Mouse (Mus musculus) kidney, postnatal 25 days (tissue): Measurements from ENCODE around the gene Gstm4.
A peak's percentile ranks its signal among the peaks of the same experiment; 100 is the strongest.
"Not testable (repeated sequence)": the region's sequence is repeated elsewhere in the genome, so short reads cannot be mapped to it uniquely, and the experiment has no call there.

Experiments used
- DNase-seq, 2 experiments: peaks; one replicate each; pipeline ENCODE4 v3.0.0; 2021; ENCODE audit warnings: mixed read lengths in 2 of 2

Gene Gstm4

DNA sequence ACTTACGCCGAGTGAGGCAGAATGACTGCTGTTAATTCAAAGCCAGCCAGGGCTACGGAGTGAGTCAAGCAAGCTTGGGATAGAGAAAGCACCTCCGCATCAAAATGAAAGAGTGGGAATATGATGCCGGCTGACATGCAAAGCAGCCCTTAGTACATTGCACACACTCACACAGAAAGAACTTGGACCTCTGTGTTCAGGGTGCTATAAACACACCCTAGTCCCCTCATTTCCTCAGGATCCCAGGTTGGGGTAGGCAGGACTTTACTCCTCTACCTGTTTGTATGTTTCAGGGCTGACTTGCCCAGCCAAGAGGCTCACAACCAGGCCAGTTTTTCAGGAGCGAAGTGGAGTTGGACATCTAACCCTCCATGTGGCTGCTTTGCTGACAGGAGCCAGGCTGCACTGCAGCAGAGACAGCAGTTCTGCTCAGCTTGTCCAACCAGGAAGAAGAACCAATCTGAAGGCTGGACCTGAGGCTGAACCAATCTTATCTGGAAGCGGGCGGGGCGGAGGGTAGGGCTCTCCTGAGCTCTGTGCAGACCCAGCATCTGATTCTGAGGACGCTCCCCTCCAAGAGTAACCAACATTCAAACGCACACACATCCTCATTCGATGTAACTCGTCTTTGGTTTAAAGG is 24.7 kb upstream of the Gstm4 start:
- peak; percentile 71 to 85 for DNase-seq

- no peak for DNase-seq
Observed at GRCm38 (mm10) chr3:108068826-108069225, 24.1 kb upstream of the Gstm4 start.

- DNase-seq, result peak; percentile 53 to 78
Observed at GRCm38 (mm10) chr3:108067370-108067934, 22.8 kb upstream of the Gstm4 start.

DNA sequence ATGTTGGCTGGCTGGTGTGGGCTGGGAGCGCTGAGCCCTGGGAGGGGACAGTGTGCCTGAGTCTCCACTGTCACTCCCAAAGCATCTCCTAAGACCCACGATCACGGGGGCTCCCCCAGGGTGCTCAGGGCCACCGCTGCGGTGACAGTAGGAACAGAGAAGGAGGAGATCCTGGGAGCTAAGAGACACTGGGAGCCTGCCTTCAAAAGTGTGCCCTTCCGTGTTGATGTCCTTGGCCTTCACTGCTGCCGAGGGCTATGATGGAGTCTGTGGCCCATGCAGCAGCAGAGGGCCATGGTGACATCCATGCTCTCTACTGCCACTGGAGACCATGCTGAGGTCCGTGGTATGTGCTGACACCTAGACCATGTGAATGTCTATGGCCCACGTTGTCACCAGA is 20.9 kb upstream of the Gstm4 start:
- no peak for DNase-seq

DNA sequence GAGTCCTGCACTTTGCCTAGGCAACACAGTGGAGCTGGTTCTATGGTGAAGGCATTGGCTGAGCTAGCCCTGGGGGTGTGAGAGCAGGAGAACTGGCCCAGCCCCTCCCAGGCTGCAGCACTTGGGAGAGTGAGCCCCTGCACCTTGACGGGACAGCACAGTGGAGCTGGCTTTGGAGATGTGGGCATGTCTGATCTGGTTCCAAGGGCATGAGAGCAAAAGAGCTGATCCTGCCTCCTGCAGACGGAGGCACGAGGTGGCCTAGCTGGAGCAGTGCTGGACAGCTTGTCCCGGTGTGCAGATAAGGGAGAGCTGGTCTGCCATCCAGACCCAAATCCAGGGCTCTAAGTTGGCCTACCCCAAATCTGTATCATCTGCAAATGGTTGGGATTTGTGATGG is 20.0 kb upstream of the Gstm4 start:
- DNase-seq, result no peak

DNA sequence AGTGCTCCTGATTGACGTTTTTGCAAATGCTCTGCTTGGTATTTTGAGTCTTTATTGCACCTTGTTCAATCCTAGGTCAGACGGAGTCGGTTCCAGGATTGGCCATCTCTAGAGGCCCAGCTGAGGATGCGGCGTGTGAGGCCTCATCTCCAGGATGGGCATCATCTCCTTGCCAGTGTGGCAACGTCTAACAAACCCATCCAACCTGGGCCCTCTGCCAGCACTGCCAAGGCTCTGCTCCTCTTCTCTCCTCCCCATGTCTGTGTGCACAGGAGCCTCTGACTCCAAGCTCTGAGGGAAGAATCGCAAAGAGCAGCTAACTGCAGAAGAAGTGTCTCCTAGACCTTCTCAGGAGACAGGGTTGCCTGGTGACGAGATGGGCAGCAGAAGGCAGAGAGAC is 18.0 kb upstream of the Gstm4 start:
- DNase-seq, result no peak

- peak in 1 of 2 experiments; percentile 82 for DNase-seq
Observed at GRCm38 (mm10) chr3:108061420-108061819, 16.7 kb upstream of the Gstm4 start.

DNA sequence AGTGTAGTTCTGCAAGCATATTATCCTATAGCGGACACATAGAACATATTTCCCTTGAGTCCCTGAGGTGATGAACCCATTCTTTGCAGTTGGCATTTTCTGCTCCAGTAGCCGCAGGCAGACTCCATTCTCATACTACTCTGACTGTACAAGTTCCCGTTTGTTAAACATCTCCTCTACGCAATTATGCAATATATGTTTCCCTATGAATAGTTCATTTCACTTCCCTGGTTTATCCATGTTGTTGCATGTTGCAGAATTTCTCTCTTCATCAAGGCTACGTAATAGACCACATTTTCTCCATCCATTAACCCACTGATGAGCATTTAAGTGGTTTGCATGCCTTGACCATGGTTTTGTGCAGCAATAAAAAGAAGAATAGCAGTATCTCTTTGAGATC is 5.8 kb upstream of the Gstm4 start:
- no peak for DNase-seq

DNA sequence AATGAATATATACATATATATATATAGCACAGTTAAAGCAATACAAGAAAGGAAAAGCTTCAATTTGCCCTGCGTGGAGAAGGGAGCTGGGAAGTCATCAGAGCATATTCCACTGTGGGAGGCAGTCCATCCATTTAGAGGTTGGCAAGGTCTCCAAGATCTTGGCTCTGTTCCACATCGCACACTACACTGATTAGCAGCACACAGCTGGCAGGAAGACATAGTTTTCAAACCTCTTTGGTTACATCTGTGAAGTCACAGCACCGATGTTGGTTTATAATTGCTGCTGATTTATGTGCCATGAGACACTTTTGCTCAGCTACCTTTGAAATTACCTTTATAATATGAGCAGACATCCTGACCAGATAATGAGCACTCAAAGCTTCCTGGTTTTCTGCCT is 3.6 kb upstream of the Gstm4 start:
- DNase-seq, result no peak

- no peak for DNase-seq
Observed at GRCm38 (mm10) chr3:108046944-108047655, 2.4 kb upstream of the Gstm4 start.

DNA sequence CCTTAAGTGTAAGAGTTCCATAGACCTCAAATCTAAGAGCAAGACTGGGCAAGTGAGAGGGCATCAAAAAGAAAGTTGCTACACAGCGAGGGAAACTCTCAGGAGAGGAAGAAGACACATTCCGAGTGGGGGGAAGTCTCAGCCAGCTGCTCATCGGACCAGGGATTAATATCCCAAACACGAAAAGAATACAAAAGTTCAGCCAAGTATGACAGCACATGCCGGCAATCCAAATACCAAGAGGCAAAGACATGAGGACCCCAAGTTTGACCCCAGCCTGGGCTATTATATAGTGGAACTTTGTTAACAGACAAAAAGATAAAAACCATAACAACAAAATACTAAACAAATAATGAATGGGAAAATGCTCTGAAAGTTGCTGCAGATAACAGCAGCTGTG is 11.5 kb downstream of the Gstm4 start:
- DNase-seq, result peak; percentile 35 to 47

DNA sequence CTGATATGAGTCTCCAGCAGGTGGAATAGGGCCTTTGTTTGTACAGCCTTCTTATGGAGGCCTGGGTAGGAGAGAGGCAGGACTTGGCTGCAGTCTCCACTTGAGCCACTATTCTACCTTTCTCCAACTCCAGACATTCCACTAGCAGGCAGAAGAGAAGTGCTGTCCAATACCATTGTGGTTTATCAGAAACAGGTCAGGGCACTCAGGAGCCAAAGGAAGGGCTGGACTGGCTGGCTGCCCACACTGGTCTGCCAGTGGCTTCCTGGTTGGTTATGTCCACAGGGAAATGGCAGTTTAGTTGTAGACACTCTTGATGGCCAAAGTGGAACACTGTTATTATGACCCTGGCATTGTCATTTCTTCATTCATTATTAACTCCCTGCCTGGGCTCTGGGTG is 12.6 kb downstream of the Gstm4 start:
- DNase-seq, result peak; percentile 34 to 50

DNA sequence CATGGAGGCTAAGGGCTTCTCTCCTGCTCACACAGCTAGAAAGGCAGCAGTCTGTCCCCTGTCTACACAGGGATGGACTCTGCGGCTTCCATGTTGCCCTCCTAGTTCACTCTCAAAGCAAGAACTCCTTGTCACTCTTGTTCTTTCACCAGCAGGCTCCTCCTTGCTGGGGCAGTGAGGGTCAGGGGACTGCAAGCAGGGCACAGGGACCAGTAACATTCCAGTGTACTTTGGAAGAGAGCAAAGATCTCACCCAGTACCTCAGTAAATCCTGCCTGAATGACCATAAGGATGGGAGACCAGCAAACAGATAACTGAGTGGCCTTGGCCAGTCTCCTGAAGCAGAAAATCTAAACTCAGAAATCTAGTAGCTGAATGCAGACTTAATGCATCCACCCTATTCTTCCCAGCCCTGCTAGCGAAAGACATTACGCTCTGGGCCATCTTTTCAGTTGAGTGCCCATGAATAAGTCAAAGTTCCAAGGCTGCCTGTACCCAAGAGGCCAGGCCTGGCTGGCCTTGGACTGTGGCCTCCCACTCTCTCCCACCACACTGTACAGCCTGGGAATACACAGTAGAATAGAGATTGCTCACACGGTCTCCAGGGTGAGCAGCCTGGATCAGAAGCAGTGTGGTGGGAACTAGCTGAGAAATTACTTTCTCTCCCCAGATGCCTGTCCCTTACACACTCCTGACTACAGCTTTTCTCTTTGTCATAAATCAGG is 15.9 kb downstream of the Gstm4 start:
- peak; percentile 25 to 83 for DNase-seq

DNA sequence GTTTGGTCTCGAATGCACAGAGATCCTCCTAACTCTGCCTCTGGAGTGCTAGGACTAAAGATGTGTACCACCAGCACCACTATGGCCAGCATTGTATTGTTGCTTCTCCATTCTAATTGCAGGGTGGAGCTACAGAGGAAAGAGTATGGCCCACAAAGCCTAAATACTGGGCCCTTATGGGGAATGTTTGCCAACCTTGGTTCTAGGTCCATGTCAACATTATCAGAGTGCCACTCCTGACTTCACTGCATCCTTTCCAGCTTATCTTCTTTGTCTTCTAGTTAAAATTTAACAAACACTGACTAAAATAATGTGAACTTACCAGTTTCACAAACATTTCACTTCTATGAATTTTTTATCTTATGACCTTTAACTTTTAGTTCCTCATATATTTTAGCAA is 18.1 kb downstream of the Gstm4 start:
- no peak for DNase-seq

DNA sequence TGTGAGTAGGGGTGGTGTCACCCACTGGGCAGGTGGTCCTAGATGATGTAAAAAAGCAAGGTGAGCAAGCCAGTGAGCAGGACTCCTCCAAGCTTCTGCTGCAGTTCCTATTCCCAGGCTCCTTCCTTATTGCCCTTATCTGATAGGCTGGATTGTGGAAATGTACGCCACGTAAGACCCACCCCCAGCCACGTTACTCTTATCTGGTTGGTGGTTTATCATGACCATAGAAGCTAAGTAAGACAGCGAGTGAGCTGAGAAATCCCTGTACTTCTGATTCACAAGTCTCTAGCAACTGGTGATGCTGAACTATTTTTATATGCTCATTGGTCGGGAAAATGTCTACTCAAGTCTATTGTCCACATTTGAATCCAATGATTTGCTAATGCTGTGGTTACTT is 18.6 kb downstream of the Gstm4 start:
- no peak for DNase-seq

DNA sequence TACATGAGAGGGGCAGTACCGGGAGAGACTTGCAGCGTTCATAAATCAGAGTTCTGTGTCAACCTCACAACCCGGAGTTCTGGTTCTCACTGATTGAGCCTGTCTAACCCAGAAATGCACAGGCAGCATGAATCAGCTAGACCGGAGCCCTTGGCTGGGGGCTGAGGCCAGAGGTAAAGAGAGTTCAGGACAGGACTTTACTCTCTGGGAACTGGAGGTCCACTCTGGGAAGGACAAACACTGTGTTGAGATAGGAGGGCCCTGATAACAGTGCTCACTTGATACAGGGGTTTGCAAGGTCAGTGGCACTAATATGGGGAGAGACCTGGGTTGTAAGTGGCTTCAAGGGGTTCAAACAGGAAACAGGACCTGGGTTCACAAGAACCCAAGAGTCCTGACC is 19.4 kb downstream of the Gstm4 start:
- DNase-seq, result peak; percentile 25 to 69

- no peak for DNase-seq
Observed at GRCm38 (mm10) chr3:108022650-108023049, 22.0 kb downstream of the Gstm4 start.

DNA sequence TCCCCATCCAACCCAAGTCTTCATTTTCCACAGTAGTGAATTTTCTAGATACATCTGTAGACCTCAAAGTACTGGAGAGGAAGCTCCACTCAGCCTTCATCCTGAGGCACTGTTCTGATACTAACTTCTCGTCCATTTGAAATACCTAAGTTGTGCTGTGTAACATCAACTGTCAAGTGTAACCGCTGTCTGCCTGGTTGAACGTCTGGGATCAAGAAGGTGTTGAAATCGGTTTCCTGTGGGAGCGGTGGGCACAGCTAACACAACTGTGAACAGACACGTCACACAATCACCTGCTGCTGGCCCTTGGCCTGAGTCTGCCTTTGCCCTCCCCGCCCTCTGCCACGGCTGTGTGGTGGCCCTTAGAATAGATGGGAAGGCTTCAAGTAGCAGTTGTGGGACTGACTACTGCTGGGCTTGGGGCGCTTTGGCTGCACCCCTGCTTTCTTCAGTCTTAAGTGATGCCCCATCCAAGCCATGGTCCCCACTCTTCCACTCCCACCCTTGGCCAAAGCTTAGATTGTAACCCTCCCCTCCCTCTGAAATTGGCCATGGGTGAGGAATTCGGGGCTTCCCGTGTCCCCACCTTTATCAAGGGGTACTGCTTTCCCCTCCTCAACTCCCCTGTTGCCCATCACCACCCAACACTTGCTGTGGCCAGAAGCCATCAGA is 24.2 kb downstream of the Gstm4 start:
- not testable (repeated sequence) for DNase-seq

GRCm38 (mm10) chr3:108019226-108019625 is 25.5 kb downstream of the Gstm4 start:
- not testable (repeated sequence) for DNase-seq

DNA sequence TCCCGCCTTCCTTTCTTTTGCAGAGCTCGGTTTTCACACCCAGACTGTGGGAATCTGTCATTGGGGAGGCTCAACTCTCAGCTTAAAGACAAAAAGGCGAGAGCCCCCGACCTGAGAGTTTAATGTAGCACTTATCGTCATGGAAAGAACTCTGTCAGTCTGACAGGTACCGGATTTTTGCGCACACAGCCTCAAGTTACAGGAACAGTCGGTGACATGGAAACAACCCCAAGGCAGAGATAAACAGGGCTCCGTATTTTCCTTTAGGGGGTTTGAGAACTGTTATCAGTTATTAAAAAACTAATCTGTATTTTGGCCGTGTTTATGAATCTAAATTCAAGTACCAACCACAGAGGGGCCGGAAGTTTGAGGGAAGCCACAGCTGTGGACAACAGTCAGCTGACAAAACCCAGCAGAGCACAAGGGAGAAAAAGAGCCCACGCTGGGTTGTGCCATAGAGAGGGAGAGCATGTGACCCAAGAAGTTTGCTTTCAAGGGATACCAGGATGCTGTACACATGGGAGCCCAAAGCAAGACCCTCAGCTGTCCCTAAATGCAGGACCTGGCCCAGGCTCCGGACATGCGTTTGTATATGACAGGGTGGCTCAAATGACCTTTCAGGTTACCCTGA is 26.4 kb downstream of the Gstm4 start:
- DNase-seq, result peak; percentile 40 to 52

DNA sequence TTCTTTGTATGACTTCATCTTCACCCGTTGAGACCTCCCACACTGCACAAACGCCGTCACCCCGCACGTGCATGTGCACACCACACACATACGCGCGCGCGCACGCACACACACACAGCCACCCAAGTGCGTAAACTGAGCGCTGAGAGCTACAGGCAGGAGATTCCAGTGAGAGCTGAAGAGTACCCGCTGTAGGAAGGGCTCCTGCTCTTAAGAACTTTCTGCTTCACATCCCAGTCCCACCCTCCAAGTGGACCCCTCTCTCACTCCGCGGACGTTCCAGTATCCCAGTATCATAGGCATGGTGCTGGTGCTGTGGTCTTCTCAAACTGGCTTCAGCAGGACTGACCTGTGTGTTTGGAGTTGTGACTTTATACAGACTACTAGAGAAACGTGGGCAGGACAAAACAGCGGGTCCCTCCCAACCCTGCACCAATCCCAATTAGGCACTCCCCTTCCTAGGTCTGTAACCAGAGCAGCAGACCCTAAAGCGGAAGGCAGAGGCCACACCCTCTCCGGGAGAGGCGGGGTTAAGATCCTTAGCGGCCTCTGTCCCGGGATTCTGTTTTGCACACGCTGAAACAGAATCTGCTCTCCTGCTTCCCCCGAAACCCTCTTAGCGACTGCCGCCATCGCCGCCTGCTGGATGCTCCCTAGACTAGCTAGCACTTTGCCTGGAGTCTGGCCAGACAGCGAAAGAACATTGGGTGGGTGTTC is 27.1 kb downstream of the Gstm4 start, which contains the start of gene Gstm1:
Gene Gstm1 (minus strand): TSS at position 501 of the 717 bp plus-strand sequence.
- peak; percentile 97 to 99 for DNase-seq

- DNase-seq, result not testable (repeated sequence)
Observed at GRCm38 (mm10) chr3:108016468-108016867, 28.2 kb downstream of the Gstm4 start.
